Mouse (Mus musculus): ENCODE data around the gene Glmn. TPM values are rescaled to one million over a fixed set of nuclear protein-coding genes. Genes with fewer than 3 reads are reported as not detected.

Gene Glmn
- total RNA-seq, 2 experiments from 2014 or later = 22.4 TPM

DNA sequence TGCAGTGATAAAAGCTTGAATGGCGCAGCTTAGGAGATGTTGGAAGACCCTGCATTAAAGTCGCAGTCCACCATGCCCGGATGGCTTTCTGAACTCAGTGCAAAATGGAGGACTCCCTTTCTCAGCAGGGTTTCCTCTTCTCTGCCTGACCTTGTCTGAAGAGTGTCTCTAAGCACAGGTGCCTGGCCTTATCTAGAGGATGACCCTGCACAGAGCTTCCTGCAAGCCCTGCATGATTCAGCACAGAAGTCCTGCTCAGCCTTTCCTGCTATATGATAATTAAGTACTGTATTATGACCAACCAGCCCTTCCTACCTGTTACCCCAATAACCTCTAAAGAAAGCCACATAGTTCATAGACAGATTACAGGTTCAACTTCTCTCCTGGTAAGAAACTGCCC lies 82.2 kb downstream of the Glmn start:
- DNase-seq (ENCODE audit: extremely low spot score in 1 of 2, low spot score in 2 of 2) = no peak
- intact Hi-C loops (cut with DNase I) = no loop called here
- Histone ChIP-seq H3K27ac (peak overlapping the region; percentile 70; the same call in 1 of the 2 replicates), H3K4me3 (no peak overlapping the region)
- TF ChIP-seq CTCF (IDR thresholded peaks at IDR 0.05) = no peak

DNA sequence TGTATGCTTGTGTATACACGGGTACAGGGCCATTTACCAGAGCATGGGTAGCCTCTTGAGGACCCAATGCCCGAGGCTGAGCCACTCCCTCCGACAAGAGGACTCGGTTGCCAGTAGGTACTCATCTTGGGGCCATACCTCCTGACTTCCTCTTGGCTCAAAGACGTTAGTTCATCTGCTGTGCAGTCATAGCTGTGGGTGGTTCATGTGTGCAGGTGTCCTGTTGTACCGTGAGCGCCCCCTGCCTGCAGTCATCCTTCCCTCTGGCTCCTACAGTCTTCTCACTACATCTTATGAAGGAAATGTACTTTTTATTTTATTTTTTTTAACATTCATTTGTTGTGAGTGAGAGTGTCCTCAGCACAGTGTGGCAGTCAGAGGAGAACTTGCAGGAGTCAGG lies 84.1 kb downstream of the Glmn start:
- Histone ChIP-seq H3K27ac (no peak overlapping the region), H3K4me3 (no peak overlapping the region)
- intact Hi-C loops (cut with DNase I) = loop anchor here (5.0 kb wide), 1 partner anchor 156 kb away; no protein-coding TSS in a partner anchor
- peak; percentile 40 to 49 for DNase-seq (ENCODE audit: extremely low spot score in 1 of 2, low spot score in 2 of 2)
- peak; percentile 61 for TF ChIP-seq CTCF (IDR thresholded peaks at IDR 0.05)

DNA sequence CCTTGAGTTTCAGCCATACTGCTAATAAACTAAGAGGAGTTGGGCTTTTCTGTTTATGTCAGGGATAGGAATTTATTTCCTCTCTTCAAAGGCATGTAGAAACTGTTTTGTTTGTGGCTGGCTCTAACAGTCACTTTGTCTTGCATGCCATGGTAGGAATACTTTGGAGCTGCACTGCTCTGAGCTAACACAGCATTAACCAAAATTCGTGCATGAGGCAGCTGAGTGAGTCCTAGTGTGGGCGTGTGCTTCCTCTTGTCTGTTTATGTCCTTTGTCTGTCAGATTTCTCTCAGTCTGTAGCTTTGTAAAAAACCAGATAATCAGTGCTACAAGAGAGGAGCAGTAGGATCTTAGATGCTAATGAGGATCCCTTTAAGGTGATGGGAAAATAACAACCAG lies 86.4 kb downstream of the Glmn start:
- Histone ChIP-seq H3K4me3 (no peak overlapping the region), H3K27ac (no peak overlapping the region)
- intact Hi-C loops (cut with DNase I) = loop anchor here (5.0 kb wide), 1 partner anchor 154 kb away; no protein-coding TSS in a partner anchor
- no peak for DNase-seq (ENCODE audit: extremely low spot score in 1 of 2, low spot score in 2 of 2)
- TF ChIP-seq CTCF (IDR thresholded peaks at IDR 0.05) = no peak

- no peak overlapping the region for H3K27ac ChIP-seq
- TF ChIP-seq CTCF (IDR thresholded peaks at IDR 0.05) = no peak
- DNase-seq (ENCODE audit: extremely low spot score in 1 of 2, low spot score in 2 of 2) = no peak
- intact Hi-C loops (cut with DNase I) = loop anchor here (5.0 kb wide), 1 partner anchor 153 kb away; no protein-coding TSS in a partner anchor
- H3K4me3 ChIP-seq = no peak overlapping the region
Measured at GRCm38 (mm10) chr5:107510503-107510902, 87.2 kb downstream of the Glmn start.

DNA sequence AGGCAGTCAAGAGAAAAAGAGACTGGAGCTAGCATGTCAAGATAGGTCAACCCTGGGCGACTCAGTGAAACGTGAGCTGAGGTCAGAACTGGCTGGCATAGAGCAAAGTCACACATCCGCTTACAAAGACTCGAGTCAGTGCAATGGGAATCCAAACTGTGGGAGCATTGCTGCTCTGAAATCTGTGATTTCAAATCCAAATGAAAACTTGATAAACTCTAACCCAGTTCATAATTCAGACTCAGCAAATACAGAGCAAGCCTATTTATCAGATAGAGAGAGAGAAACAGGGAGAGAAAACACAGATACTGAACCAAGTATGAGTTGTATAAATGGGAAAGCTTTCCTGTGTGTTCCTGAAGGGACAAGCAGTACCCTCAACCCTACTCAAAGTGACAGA lies 90.4 kb downstream of the Glmn start, which contains the start of gene Gm42669:
TSS of gene Gm42669 (plus strand) at position 301 of the 400 bp plus-strand sequence.
- TF ChIP-seq CTCF (IDR thresholded peaks at IDR 0.05) = no peak
- no peak within 1 kb of the TSS; the same call in 1 of the 2 replicates for H3K4me3 ChIP-seq
- no peak within 1 kb of the TSS for H3K27ac ChIP-seq
- no peak for DNase-seq (ENCODE audit: extremely low spot score in 1 of 2, low spot score in 2 of 2)
- intact Hi-C loops (cut with DNase I) = no loop called here

DNA sequence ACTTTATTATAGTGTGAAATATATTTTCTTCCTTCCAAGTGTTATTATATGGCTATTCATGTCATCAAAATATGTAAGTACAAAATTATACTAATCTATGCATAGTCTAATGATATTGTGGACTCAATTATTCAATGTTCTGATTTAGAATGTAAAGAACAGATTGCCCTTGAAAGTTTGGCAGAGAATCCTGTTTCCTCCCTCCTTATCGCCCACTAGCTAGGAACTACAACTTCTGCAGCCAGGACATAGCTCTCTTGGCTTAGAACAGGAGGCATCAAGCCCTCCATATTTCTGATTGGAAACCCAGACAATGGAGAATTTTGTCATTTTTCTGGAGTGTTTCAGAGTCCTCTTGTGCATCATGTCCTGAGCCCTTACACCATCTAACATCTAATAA lies 96.9 kb downstream of the Glmn start:
- Histone ChIP-seq H3K4me3 (peak overlapping the region; percentile 71), H3K27ac (peak overlapping the region; percentile 97; the same call in 1 of the 2 replicates)
- no peak for TF ChIP-seq CTCF (IDR thresholded peaks at IDR 0.05)
- intact Hi-C loops (cut with DNase I) = no loop called here
- DNase-seq (ENCODE audit: extremely low spot score in 1 of 2, low spot score in 2 of 2) = no peak

DNA sequence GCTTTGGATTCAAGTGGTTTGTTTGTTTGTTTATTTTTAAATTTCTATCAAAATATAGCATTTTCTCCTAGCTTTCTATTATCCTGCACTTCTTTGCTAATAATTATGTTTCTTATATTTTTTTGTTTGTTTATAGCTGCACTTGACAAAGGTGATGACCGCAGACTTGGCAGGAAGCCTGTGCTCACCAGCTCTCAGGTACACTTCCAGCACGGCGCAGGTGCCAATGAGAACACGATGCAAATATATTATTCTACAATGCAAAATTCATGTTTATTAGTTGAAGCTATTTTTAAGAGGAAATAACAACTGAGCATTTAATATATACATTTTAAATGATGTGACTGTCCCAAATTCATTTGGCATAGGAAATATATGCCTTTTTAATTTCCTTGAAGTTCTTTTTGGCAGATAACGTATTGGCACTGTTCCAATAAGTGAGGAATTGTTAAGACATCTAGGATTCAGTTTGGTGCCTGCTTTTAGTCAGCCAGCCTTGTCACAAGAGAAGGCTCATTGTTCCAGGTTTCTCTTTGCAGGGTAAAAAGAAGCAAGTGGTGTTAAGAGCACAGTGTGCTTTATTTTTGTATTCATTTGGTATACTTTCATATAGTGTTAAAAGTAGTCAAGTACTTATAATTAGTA lies 97.7 kb downstream of the Glmn start:
- intact Hi-C loops (cut with DNase I) = loop anchor here (2.0 to 5.0 kb wide), 2 partner anchors 51 to 63 kb away; partner anchors contain the start of gene Btbd8
- Histone ChIP-seq H3K27ac (peak overlapping the region; percentile 97), H3K4me3 (peak overlapping the region; percentile 71)
- no peak for DNase-seq (ENCODE audit: extremely low spot score in 1 of 2, low spot score in 2 of 2)
- no peak for TF ChIP-seq CTCF (IDR thresholded peaks at IDR 0.05)

Other genes with a start within 250 kb of the Glmn start
- 10 to 100 TPM; 81.8 to 92.1 TPM for gene Ephx4, start 195.2 kb downstream of the Glmn start, total RNA-seq (2021)
- gene Lpcat2b, start 166.3 kb downstream of the Glmn start, total RNA-seq (2021) = under 1 TPM in 1 of 2 experiments, not detected in 1; 0.33 TPM
- 100 to 1,000 TPM; 161 to 177 TPM for gene Btbd8, start 159.9 kb downstream of the Glmn start, total RNA-seq (2021)
- under 1 TPM; 0.18 to 0.42 TPM for gene Gm42669, start 90.3 kb downstream of the Glmn start, total RNA-seq (2021)
- gene 1700028K03Rik, start 63.2 kb downstream of the Glmn start, total RNA-seq (2021) = 1 to 10 TPM in 1 of 2 experiments, under 1 TPM in 1; 0.68 to 1.3 TPM
- 10 to 100 TPM; 22.4 to 23.5 TPM for gene Rpap2, start 515 bp downstream of the Glmn start, total RNA-seq (2021)
- gene Gfi1, start 128.1 kb upstream of the Glmn start, total RNA-seq (2021) = not detected
- not detected for gene Ube2d2b, start 232.2 kb upstream of the Glmn start, total RNA-seq (2021)

All from left cerebral cortex, adult 2 months (tissue).